Mouse (Mus musculus) limb, embryonic 12.5 days (tissue): ENCODE measurements at regions not wholly inside any gene's neighbourhood (a gene's known extent, or its start where the extent isn't known, plus 50 kb on each side); places are given as distances from the start of the nearest gene placed in this dataset.
A peak's percentile ranks its signal among the peaks of the same experiment; 100 is the strongest.

Experiments used
- ATAC-seq: fragments of 200-750 bp; cut with Nextera tagmentation; 2 replicates; pipeline ENCODE4 v1.8.0; 2017; ENCODE audit warnings: low read depth, moderate TSS enrichment; ENCODE audit not compliant: insufficient number of reproducible peaks, insufficient read depth, low FRiP score, low TSS enrichment
- H3K27ac ChIP-seq: fragments of 300-500 bp; sonication (generic); 2 replicates; pipeline ENCODE4 v1.5.1; 2016; ENCODE audit warnings: mild to moderate bottlenecking, moderate library complexity
- H3K27me3 ChIP-seq: fragments of 300-500 bp; sonication (generic); 2 replicates; pipeline ENCODE4 v1.6.1; 2016; ENCODE audit warnings: mild to moderate bottlenecking, moderate library complexity
- H3K36me3 ChIP-seq: fragments of 300-500 bp; sonication (generic); 2 replicates; pipeline ENCODE4 v1.6.1; 2016; ENCODE audit warnings: mild to moderate bottlenecking, moderate library complexity
- H3K4me1 ChIP-seq: fragments of 300-500 bp; sonication (generic); replicated peaks from 2 replicates; pipeline ENCODE4 v1.6.1; 2016
- H3K4me2 ChIP-seq: fragments of 300-500 bp; sonication (generic); 2 replicates; pipeline ENCODE4 v1.6.1; 2016; ENCODE audit warnings: mild to moderate bottlenecking, moderate library complexity
- H3K4me3 ChIP-seq: fragments of 300-500 bp; sonication (generic); replicated peaks from 2 replicates; pipeline ENCODE4 v1.5.1; 2016; ENCODE audit warnings: mild to moderate bottlenecking
- H3K9ac ChIP-seq: fragments of 300-500 bp; sonication (generic); replicated peaks from 2 replicates; pipeline ENCODE4 v1.6.1; 2016; ENCODE audit warnings: mild to moderate bottlenecking, moderate library complexity
- H3K9me3 ChIP-seq: fragments of 300-500 bp; sonication (generic); 2 replicates; pipeline ENCODE4 v1.6.1; 2016; ENCODE audit warnings: mild to moderate bottlenecking, moderate library complexity
- WGBS: fragments of 180-500 bp; shearing (Covaris S2); methylation state at CpG from one replicate; pipeline ENCODE4 v1.1.7; 2016; 5-methylcytosine and 5-hydroxymethylcytosine counted together

DNA sequence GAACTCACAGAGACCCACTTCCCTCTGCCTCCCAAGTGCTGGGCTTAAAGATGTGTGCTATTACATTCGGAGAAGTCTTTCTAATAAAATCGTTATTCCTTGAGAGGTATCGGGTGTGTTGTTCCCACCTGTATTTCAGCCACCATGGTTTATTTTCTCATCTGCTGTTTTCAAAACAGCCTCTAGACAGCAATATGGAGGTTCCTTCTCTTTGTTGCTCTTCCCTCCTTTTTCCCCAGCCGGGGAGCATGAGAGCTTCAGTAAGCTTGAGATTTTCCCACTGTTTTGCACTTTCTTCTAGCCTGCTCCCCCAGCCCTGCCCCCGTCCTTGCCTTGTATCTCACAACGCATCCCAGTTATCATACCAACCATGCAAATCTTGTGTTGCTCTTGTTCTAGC, 109.5 kb downstream of the Ppp4r2 start:
- no peaks in the 10 kb centered on the region for H3K9me3 ChIP-seq
- H3K4me3 ChIP-seq = no peak overlapping the region
- 83% methylated on average over 6 of the region's 6 CpGs for WGBS
- no peak for ATAC-seq
- H3K4me2 ChIP-seq = no peak overlapping the region
- H3K27ac ChIP-seq = no peak overlapping the region
- peaks cover 9% of the 10 kb centered on the region; the same call in 1 of the 2 replicates for H3K4me1 ChIP-seq
- no peaks in the 10 kb centered on the region for H3K27me3 ChIP-seq
- H3K9ac ChIP-seq = no peak overlapping the region
- no peaks in the 10 kb centered on the region for H3K36me3 ChIP-seq

DNA sequence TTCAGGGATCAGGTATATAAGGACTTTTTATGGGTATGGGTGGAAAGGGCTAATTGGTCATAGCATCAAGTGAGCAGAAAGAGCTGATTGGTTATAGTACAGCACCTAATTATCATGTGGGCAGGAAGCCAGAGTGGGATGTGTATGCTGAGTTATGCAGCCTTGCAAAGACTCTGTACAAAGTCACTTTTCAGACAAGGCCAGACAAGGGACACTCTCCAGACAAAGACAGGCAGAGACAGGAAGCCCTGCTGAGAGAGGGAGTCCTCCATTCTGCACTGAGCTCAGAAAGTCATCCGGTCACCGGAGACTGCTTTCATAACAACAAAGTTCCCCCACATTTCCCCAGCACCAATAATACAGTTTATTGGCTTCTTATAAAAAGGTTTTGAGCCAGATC, 112.4 kb downstream of the Ppp4r2 start:
- no peaks in the 10 kb centered on the region for H3K36me3 ChIP-seq
- no peak overlapping the region for H3K9ac ChIP-seq
- H3K4me1 ChIP-seq = peaks cover 6% of the 10 kb centered on the region; the same call in 1 of the 2 replicates
- no peak overlapping the region for H3K4me3 ChIP-seq
- no peaks in the 10 kb centered on the region; the same call in 1 of the 2 replicates for H3K27me3 ChIP-seq
- no peak overlapping the region for H3K27ac ChIP-seq
- WGBS = 63% methylated on average over 2 of the region's 2 CpGs
- no peak overlapping the region for H3K4me2 ChIP-seq
- ATAC-seq = no peak
- H3K9me3 ChIP-seq = no peaks in the 10 kb centered on the region

DNA sequence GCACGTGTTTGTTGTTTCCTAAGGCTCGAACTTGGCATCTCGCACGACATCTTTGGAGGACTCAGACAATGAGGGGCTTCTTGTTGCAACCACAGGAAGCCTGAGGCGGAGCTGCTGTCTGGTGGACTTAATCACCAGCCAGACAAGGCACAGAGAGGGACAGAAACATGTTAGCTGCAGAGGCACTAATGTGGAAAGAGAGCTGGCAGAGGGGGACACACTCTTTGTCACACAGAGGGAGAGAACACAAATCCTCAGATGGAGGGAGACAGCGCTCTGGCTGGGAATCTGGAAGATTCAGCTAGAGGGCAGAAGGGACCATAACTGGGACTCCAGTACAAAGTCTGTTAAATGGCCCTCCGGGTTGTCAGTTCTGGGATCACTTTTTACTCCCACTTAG, 114.9 kb downstream of the Ppp4r2 start:
- no peak for ATAC-seq
- Histone ChIP-seq H3K9ac (no peak overlapping the region), H3K36me3 (no peaks in the 10 kb centered on the region), H3K27me3 (no peaks in the 10 kb centered on the region; the same call in 1 of the 2 replicates), H3K9me3 (no peaks in the 10 kb centered on the region), H3K4me2 (no peak overlapping the region), H3K4me1 (peaks cover 6% of the 10 kb centered on the region; the same call in 1 of the 2 replicates), H3K27ac (no peak overlapping the region), H3K4me3 (no peak overlapping the region)
- 67% methylated on average over 7 of the region's 7 CpGs for WGBS

DNA sequence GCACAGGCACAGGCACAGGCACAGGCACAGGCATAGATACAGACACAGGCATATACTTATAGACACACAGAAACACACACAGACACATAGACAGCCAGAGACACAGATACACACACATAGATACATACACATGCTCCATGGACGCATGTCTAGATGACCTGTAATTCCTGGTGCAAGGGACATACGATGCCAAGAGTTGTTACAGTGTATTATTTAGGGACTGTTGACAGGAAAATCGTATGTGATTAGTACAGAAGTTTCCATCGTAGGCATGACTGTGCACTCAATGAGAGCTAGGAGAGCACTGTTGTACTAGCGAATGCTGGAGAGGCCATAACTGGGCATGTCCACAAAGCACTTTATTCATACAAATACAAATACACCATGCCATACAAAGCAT, 118.2 kb downstream of the Ppp4r2 start:
- H3K4me3 ChIP-seq = no peak overlapping the region
- no peaks in the 10 kb centered on the region for H3K9me3 ChIP-seq
- peaks cover 6% of the 10 kb centered on the region; the same call in 1 of the 2 replicates for H3K4me1 ChIP-seq
- no peaks in the 10 kb centered on the region for H3K36me3 ChIP-seq
- 80% methylated on average over 5 of the region's 5 CpGs for whole genome bisulfite sequencing
- H3K27me3 ChIP-seq = peaks cover 16% of the 10 kb centered on the region
- no peak overlapping the region for H3K4me2 ChIP-seq
- no peak overlapping the region for H3K27ac ChIP-seq
- ATAC-seq = no peak
- H3K9ac ChIP-seq = no peak overlapping the region

DNA sequence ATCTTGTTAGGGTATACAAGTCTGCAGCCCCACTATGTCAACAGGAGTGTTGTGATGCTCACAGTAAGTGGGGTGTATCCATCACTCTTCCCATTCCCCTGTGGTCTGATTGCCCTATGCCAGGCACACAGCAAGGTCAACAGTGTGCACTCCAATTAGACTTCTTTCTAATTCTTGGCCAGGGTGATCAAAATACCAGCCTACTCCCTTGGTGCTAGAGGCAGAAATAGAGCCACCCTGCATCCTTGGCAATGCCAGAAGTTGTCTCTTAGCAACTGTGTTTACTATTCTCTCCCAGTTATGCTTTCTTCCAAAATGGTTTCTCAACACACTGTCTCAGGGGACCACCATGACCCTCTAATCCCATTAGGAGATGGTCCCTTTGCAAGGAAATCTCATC, 119.0 kb downstream of the Ppp4r2 start:
- peaks cover 16% of the 10 kb centered on the region for H3K27me3 ChIP-seq
- H3K9me3 ChIP-seq = no peaks in the 10 kb centered on the region
- H3K36me3 ChIP-seq = no peaks in the 10 kb centered on the region
- no peak overlapping the region for H3K4me3 ChIP-seq
- H3K4me2 ChIP-seq = no peak overlapping the region
- H3K27ac ChIP-seq = no peak overlapping the region
- peaks cover 6% of the 10 kb centered on the region; the same call in 1 of the 2 replicates for H3K4me1 ChIP-seq
- no peak for ATAC-seq
- no peak overlapping the region for H3K9ac ChIP-seq

DNA sequence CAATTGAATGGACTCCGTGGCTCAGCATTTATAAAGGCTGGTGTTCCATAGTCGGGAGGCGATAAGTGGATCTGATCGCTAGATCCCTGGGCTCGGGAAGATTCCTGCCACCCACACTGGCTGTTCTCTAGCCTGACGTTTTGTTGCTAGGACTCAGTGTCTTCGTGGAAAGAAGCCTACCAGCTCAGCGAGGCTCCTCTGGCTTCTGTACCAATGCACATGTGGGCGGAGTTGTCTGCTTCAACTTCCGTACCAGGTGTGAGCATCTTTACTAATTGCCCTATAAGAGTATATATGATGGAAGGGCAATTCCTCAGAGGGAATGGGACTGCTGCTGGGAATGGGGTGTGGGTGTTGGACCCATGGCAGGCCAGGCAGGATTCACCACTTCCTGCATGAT, 121.1 kb downstream of the Ppp4r2 start:
- Histone ChIP-seq H3K36me3 (no peaks in the 10 kb centered on the region), H3K27ac (no peak overlapping the region), H3K9ac (no peak overlapping the region), H3K27me3 (peaks cover 19% of the 10 kb centered on the region), H3K9me3 (no peaks in the 10 kb centered on the region), H3K4me3 (no peak overlapping the region), H3K4me1 (peaks cover 13% of the 10 kb centered on the region), H3K4me2 (no peak overlapping the region)
- WGBS = 82% methylated on average over 10 of the region's 10 CpGs
- ATAC-seq = no peak

DNA sequence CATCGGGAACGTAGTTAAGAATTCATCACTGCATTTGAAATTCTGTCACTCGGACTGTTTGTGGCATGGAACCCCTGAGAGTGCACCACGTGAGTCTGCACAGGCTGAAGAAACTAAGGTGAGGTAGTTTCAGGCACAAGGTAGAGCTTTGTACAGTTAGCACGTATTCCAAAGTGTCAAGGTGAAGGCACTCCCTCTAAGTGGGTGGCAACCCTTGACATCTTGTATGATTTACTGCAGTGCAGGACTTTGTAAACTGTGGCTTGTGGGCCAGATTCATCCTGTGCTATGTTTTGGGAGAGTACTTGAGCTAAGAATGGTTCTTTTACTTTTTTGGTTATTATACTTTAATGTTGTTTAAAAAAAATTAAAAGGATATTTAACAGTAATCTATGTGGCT, 133.1 kb downstream of the Ppp4r2 start:
- no peak for ATAC-seq
- no peaks in the 10 kb centered on the region for H3K9me3 ChIP-seq
- peaks cover 29% of the 10 kb centered on the region for H3K27me3 ChIP-seq
- 79% methylated on average over 5 of the region's 5 CpGs for WGBS
- H3K4me1 ChIP-seq = peaks cover 11% of the 10 kb centered on the region
- no peaks in the 10 kb centered on the region for H3K36me3 ChIP-seq
- no peak overlapping the region for H3K4me2 ChIP-seq
- H3K4me3 ChIP-seq = no peak overlapping the region
- no peak overlapping the region for H3K9ac ChIP-seq
- no peak overlapping the region for H3K27ac ChIP-seq

DNA sequence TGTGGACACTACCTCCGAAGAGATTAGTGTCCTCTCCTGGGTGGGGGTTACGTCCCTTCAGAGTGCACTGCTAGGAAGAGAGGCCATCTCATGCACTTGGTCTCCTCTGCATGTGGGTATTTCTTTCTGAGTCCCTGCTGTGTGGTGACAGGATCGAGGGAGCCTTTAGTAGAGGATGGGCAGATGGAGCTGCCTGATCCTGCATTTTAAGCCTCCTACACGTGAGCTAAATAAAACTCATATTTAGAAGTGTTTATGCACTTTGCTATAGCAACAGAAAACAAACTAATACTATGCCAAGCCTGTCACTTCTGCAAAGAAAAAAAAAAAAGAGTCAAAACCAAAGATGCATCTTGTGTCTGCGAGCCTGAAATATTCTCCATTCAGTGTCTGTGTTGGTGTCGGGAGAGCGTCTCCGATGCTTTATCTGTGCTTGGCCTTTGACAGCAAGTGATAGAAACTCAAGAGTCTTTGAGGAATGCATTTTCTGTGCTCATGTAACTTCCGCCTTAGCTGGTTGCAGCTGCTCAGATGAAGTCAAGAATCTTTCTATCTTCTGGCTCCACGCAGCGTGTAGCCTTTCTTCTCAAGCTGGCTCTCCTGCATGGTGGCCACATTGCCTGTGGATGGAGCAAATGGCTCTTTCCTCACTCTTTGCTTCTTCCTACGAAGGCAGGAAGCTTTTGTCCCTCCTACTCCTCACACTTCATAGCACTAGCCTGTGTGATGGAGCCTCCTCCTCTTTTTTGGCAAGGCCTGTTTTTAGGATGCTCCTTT, 134.8 kb downstream of the Ppp4r2 start:
- no peak overlapping the region for H3K9ac ChIP-seq
- 86% methylated on average over 12 of the region's 12 CpGs for WGBS
- peaks cover 25% of the 10 kb centered on the region for H3K27me3 ChIP-seq
- no peak for ATAC-seq
- no peaks in the 10 kb centered on the region for H3K9me3 ChIP-seq
- no peak overlapping the region for H3K27ac ChIP-seq
- H3K4me3 ChIP-seq = no peak overlapping the region
- peaks cover 19% of the 10 kb centered on the region for H3K4me1 ChIP-seq
- no peaks in the 10 kb centered on the region for H3K36me3 ChIP-seq
- no peak overlapping the region for H3K4me2 ChIP-seq

DNA sequence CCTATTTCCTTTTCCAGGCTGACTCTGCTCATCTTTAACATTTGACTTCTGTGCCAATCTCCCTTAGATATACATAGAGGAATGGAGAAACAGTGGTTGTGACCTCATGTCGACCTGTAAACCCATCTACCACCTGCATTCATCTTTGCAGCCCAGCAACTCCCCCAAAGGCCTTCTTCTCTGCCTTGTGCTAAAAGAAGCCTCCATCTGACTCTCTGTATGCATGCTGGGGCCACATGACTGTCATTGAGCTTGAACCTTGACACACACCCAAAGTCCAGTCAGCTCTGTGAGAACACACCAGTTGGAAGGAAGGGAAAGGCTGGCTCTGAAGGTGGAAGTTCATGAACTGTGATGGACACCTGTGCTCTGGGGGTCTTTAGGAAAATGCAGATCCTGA, 135.5 kb downstream of the Ppp4r2 start:
- H3K4me3 ChIP-seq = no peak overlapping the region
- H3K9ac ChIP-seq = no peak overlapping the region
- 85% methylated on average over 1 of the region's 1 CpGs for whole genome bisulfite sequencing
- peaks cover 28% of the 10 kb centered on the region for H3K27me3 ChIP-seq
- H3K4me1 ChIP-seq = peaks cover 19% of the 10 kb centered on the region
- no peaks in the 10 kb centered on the region for H3K9me3 ChIP-seq
- no peak overlapping the region for H3K27ac ChIP-seq
- H3K4me2 ChIP-seq = no peak overlapping the region
- ATAC-seq = no peak
- H3K36me3 ChIP-seq = no peaks in the 10 kb centered on the region

DNA sequence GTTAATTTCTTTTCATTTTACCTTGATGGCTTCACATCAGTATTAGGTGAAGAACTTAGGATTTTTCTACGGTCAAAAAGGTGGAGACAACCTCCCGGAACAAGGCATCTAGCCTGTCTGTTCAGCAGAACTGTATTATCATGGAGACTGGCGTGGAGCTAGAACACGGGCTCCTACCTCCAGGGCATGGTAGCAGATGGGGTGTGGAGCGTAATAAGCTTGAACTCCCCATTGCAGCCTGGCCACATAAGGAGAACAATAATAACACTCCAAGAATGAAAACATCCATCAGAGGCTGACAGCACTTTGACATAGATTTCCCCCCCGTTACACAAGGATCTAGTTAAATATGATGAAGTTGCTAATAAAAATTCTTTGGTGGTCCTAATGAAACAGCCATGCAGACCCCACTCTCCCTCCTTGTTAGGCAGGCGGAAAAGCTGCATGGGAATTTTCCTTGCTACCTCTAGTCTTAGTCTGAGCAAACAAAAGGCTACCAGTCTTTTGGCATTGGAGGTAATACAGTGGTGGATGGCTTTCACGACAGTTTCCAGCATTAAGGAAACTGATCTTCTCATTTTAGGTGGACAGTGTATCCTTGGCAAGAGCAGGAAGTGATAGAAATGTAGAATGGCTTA, 137.5 kb downstream of the Ppp4r2 start:
- Histone ChIP-seq H3K27ac (no peak overlapping the region), H3K4me1 (peaks cover 37% of the 10 kb centered on the region), H3K27me3 (peaks cover 24% of the 10 kb centered on the region), H3K36me3 (no peaks in the 10 kb centered on the region), H3K4me3 (no peak overlapping the region), H3K9me3 (no peaks in the 10 kb centered on the region), H3K4me2 (no peak overlapping the region), H3K9ac (no peak overlapping the region)
- ATAC-seq = no peak
- 40% methylated on average over 8 of the region's 8 CpGs for WGBS

DNA sequence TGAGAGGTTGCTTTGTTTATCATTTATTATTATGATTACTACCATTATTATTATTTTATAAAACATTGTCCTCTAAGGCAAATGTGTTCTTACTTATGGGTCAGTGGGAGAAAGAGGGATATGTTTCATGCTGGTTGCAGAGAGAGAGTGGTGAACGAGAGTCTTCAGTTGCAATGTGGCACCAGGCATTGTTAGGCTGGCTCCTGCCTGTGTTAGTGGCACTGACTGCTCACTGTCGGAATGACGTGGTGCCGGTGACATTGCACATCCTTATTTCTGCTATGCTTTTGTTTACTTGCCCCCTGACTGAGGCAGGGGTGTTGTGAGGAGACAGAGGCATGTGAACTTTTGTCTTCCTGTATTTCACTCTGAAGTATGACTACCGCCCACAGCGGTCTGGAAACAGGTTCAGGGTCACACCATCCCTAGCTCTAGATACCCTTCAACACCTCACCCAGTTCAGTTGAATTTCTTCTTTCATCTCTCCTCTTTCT, 138.1 kb downstream of the Ppp4r2 start:
- Histone ChIP-seq H3K36me3 (no peaks in the 10 kb centered on the region), H3K4me2 (no peak overlapping the region), H3K27me3 (peaks cover 23% of the 10 kb centered on the region), H3K9me3 (no peaks in the 10 kb centered on the region), H3K4me1 (peaks cover 43% of the 10 kb centered on the region), H3K4me3 (no peak overlapping the region), H3K9ac (no peak overlapping the region), H3K27ac (0 out of 2 replicates have a peak overlapping the region, but pooled peaks have one; percentile 35)
- ATAC-seq = no peak
- WGBS = 60% methylated on average over 6 of the region's 6 CpGs
